Mouse (Mus musculus) neural tube, embryonic 11.5 days (tissue): Measurements from ENCODE around the gene Adprm. TPM values are rescaled to one million over a fixed set of nuclear protein-coding genes. Genes with fewer than 3 reads are reported as not detected.

Experiments used
- ATAC-seq: fragments of 200-750 bp; cut with Nextera tagmentation; 2 replicates; pipeline ENCODE4 v1.8.0; 2017; ENCODE audit warnings: moderate number of reproducible peaks, mild to moderate bottlenecking, moderate TSS enrichment, moderate library complexity; ENCODE audit not compliant: insufficient read depth, low FRiP score, low TSS enrichment
- DNase-seq: peaks from one replicate; pipeline ENCODE4 v3.0.0-alpha.2; 2015; ENCODE audit warnings: low spot score
- H3K27ac ChIP-seq: fragments of 300-500 bp; sonication (generic); 2 replicates; pipeline ENCODE4 v1.5.1; 2014; ENCODE audit warnings: low read depth, mild to moderate bottlenecking, low read length
- H3K27me3 ChIP-seq: fragments of 300-500 bp; sonication (generic); 2 replicates; pipeline ENCODE4 v1.6.1; 2014; ENCODE audit warnings: mild to moderate bottlenecking, low read length, mixed read lengths; ENCODE audit not compliant: control insufficient read depth, insufficient read depth
- H3K36me3 ChIP-seq: fragments of 300-500 bp; sonication (generic); 2 replicates; pipeline ENCODE4 v1.6.1; 2014; ENCODE audit warnings: mild to moderate bottlenecking, low read length, moderate library complexity, mixed read lengths; ENCODE audit not compliant: control insufficient read depth, insufficient read depth
- H3K4me1 ChIP-seq: fragments of 300-500 bp; sonication (generic); 2 replicates; pipeline ENCODE4 v1.6.1; 2014; ENCODE audit warnings: low read length, mixed read lengths; ENCODE audit not compliant: control insufficient read depth, insufficient read depth
- H3K4me2 ChIP-seq: fragments of 300-500 bp; sonication (generic); 2 replicates; pipeline ENCODE4 v1.6.1; 2014; ENCODE audit warnings: low read depth, mild to moderate bottlenecking, moderate library complexity
- H3K4me3 ChIP-seq: fragments of 300-500 bp; sonication (generic); 2 replicates; pipeline ENCODE4 v1.5.1; 2014; ENCODE audit warnings: low read depth, low read length
- H3K9ac ChIP-seq: fragments of 300-500 bp; sonication (generic); 2 replicates; pipeline ENCODE4 v1.6.1; 2014; ENCODE audit warnings: mild to moderate bottlenecking, low read length
- H3K9me3 ChIP-seq: fragments of 300-500 bp; sonication (generic); 2 replicates; pipeline ENCODE4 v1.6.1; 2016; ENCODE audit warnings: low read length; ENCODE audit not compliant: control insufficient read depth
- WGBS: fragments of 180-500 bp; shearing (Covaris S2); extraction: QIAGEN DNeasy Blood & Tissue Kit; methylation state at CpG from one replicate; pipeline ENCODE4 v1.1.7; 2014; 5-methylcytosine and 5-hydroxymethylcytosine counted together
- polyA plus RNA-seq: library from polyadenylated mRNA; unstranded; fragments of >200 nt; fragmentation: Nextera tagmentation; extraction: Ambion mirVana; gene quantifications from 2 replicates; pipeline ENCODE4 v1.2.1, GENCODE M21; 2014

Gene Adprm
- polyA plus RNA-seq, 1 experiment from 2014 or later, result 40.6 TPM

- H3K27ac ChIP-seq, result no peak overlapping the region
- peak; percentile 49 for ATAC-seq
- 4% methylated on average over 3 of the region's 3 CpGs for WGBS
- no peak overlapping the region for H3K9ac ChIP-seq
- no peak overlapping the region for H3K4me2 ChIP-seq
- H3K4me3 ChIP-seq, result no peak overlapping the region
- 0 out of 2 replicates have a peak, but pooled peaks cover 2% of the 10 kb centered on the region for H3K27me3 ChIP-seq
- no peaks in the 10 kb centered on the region for H3K4me1 ChIP-seq
- H3K9me3 ChIP-seq, result no peaks in the 10 kb centered on the region
- peak; percentile 77 for DNase-seq
- no peaks in the 10 kb centered on the region for H3K36me3 ChIP-seq
These were observed 27.8 kb upstream of the Adprm start for GRCm38 (mm10) chr11:67080168-67080567.

- Histone ChIP-seq H3K27me3 (0 out of 2 replicates have a peak, but pooled peaks cover under 1% of the 10 kb centered on the region), H3K4me2 (no peak overlapping the region), H3K9me3 (no peaks in the 10 kb centered on the region), H3K36me3 (no peaks in the 10 kb centered on the region), H3K4me3 (no peak overlapping the region), H3K9ac (no peak overlapping the region), H3K4me1 (no peaks in the 10 kb centered on the region), H3K27ac (no peak overlapping the region)
- DNase-seq (no peak), ATAC-seq (no peak)
- 72% methylated on average over 11 of the region's 11 CpGs for WGBS
These were observed 27.3 kb upstream of the Adprm start for GRCm38 (mm10) chr11:67079740-67080139.

GRCm38 (mm10) chr11:67078888-67079287, 26.5 kb upstream of the Adprm start:
- Histone ChIP-seq H3K9me3 (no peaks in the 10 kb centered on the region), H3K4me1 (no peaks in the 10 kb centered on the region), H3K27ac (no peak overlapping the region), H3K4me2 (no peak overlapping the region), H3K9ac (no peak overlapping the region), H3K27me3 (no peaks in the 10 kb centered on the region), H3K4me3 (no peak overlapping the region), H3K36me3 (no peaks in the 10 kb centered on the region)
- DNase-seq, result no peak
- no peak for ATAC-seq
- 92% methylated on average over 6 of the region's 6 CpGs for WGBS

DNA sequence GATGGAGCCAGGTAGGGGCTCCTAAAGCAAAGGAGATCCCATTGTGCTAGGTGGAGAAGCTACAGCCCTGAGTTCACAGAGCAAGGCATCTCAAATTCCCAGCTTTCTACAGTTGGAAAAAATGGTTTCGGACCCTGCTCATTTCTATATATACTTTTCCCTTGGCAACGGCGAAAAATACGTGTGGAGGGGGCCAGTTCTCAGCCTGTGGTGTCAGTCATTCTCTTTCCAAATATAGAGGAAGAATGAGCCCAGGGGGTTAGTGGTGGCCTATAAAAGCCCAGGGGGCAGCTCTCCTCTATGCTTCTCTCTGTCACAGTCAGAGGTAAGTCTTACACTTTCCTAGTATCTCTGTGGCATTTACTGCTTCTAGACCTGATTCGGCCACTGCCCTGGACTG, 25.6 kb upstream of the Adprm start, which contains the start of gene Myh3:
TSS of gene Myh3 (plus strand) at position 301 of the 400 bp plus-strand sequence.
- no peaks in the 10 kb centered on the region for H3K9me3 ChIP-seq
- no peak within 1 kb of the TSS for H3K27ac ChIP-seq
- no peaks in the 10 kb centered on the region for H3K27me3 ChIP-seq
- ATAC-seq (no peak), DNase-seq (no peak)
- no peaks in the 10 kb centered on the region for H3K36me3 ChIP-seq
- no peak within 1 kb of the TSS for H3K4me3 ChIP-seq
- no peak within 1 kb of the TSS for H3K4me2 ChIP-seq
- H3K4me1 ChIP-seq, result no peaks in the 10 kb centered on the region
- H3K9ac ChIP-seq, result no peak within 1 kb of the TSS
- WGBS, result 90% methylated on average over 5 of the region's 5 CpGs

GRCm38 (mm10) chr11:67077435-67077834, 25.0 kb upstream of the Adprm start:
- no peak overlapping the region for H3K9ac ChIP-seq
- H3K4me3 ChIP-seq, result no peak overlapping the region
- DNase-seq (no peak), ATAC-seq (no peak)
- H3K27me3 ChIP-seq, result no peaks in the 10 kb centered on the region
- H3K4me1 ChIP-seq, result no peaks in the 10 kb centered on the region
- no peaks in the 10 kb centered on the region for H3K36me3 ChIP-seq
- 66% methylated on average over 3 of the region's 3 CpGs for WGBS
- no peaks in the 10 kb centered on the region for H3K9me3 ChIP-seq
- H3K4me2 ChIP-seq, result no peak overlapping the region
- H3K27ac ChIP-seq, result no peak overlapping the region

DNA sequence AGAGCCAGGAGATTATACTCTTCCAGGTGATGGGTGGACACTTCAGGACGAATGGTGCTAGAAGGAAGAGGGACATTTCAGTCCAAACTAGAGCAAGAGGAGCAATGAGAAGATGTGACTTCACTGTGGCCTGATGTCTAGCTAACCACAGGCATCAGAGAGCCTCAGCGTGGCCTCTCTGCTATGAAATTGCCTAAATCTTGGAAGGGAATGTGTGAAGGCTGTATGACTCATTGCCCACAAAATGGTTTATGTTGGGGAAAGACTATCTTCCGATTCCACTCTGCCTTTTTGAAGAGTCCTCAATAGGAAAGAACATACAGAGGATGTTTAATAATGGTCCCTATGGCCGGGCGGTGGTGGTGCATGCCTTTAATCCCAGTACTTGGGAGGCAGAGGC, 24.4 kb upstream of the Adprm start:
- H3K36me3 ChIP-seq, result no peaks in the 10 kb centered on the region
- no peaks in the 10 kb centered on the region for H3K9me3 ChIP-seq
- H3K4me3 ChIP-seq, result no peak overlapping the region
- H3K4me1 ChIP-seq, result no peaks in the 10 kb centered on the region
- no peak overlapping the region for H3K27ac ChIP-seq
- 91% methylated on average over 5 of the region's 5 CpGs for WGBS
- no peak overlapping the region for H3K9ac ChIP-seq
- H3K4me2 ChIP-seq, result no peak overlapping the region
- DNase-seq (no peak), ATAC-seq (no peak)
- no peaks in the 10 kb centered on the region for H3K27me3 ChIP-seq

GRCm38 (mm10) chr11:67075036-67075435, 22.6 kb upstream of the Adprm start:
- DNase-seq (no peak), ATAC-seq (no peak)
- no peak overlapping the region for H3K4me3 ChIP-seq
- H3K27me3 ChIP-seq, result no peaks in the 10 kb centered on the region
- no peaks in the 10 kb centered on the region for H3K9me3 ChIP-seq
- no peak overlapping the region for H3K27ac ChIP-seq
- H3K4me1 ChIP-seq, result no peaks in the 10 kb centered on the region
- no peaks in the 10 kb centered on the region for H3K36me3 ChIP-seq
- H3K9ac ChIP-seq, result no peak overlapping the region
- WGBS, result 40% methylated on average over 3 of the region's 3 CpGs
- H3K4me2 ChIP-seq, result no peak overlapping the region

- 79% methylated on average over 15 of the region's 15 CpGs for WGBS
- Histone ChIP-seq H3K36me3 (no peaks in the 10 kb centered on the region), H3K27me3 (no peaks in the 10 kb centered on the region), H3K4me2 (no peak overlapping the region), H3K4me3 (no peak overlapping the region), H3K4me1 (no peaks in the 10 kb centered on the region), H3K27ac (no peak overlapping the region), H3K9ac (no peak overlapping the region), H3K9me3 (no peaks in the 10 kb centered on the region)
- ATAC-seq, result no peak
- no peak for DNase-seq
These were observed 20.3 kb upstream of the Adprm start for GRCm38 (mm10) chr11:67072615-67073130.

GRCm38 (mm10) chr11:67067741-67068140, 15.3 kb upstream of the Adprm start:
- no peak overlapping the region for H3K4me3 ChIP-seq
- H3K36me3 ChIP-seq, result peaks cover 7% of the 10 kb centered on the region; the same call in 1 of the 2 replicates
- H3K9me3 ChIP-seq, result no peaks in the 10 kb centered on the region
- ATAC-seq, result no peak
- no peak overlapping the region for H3K27ac ChIP-seq
- no peak for DNase-seq
- H3K27me3 ChIP-seq, result no peaks in the 10 kb centered on the region
- H3K9ac ChIP-seq, result no peak overlapping the region
- no peaks in the 10 kb centered on the region for H3K4me1 ChIP-seq
- H3K4me2 ChIP-seq, result no peak overlapping the region
- WGBS, result 83% methylated on average over 3 of the region's 3 CpGs
